Mouse (Mus musculus) gastrocnemius, adult 8-10 months (tissue): ENCODE results near the gene Hcn4. TPM values are rescaled to one million over a fixed set of nuclear protein-coding genes. Genes with fewer than 3 reads are reported as not detected.

Experiments
- DNase-seq, 2 experiments: peaks; one replicate each; pipeline ENCODE4 v3.0.0; 2022; ENCODE audit warnings: low spot score in 2 of 2
- total RNA-seq, 4 experiments: library from RNA; stranded (reverse); gene quantifications; 2 replicates each; pipeline ENCODE4 v1.2.4; 2022

Gene Hcn4
- 1 to 10 TPM; 2.4 to 6.5 (median 4.1) TPM for total RNA-seq

GRCm38 (mm10) chr9:58823139-58823917 lies at the start of gene Hcn4:
Hcn4 (plus strand) TSS chr9:58823412.
- DNase-seq = no peak

GRCm38 (mm10) chr9:58774761-58775160 lies 48.5 kb upstream of the Hcn4 start:
- no peak for DNase-seq

GRCm38 (mm10) chr9:58775363-58775762 lies 47.8 kb upstream of the Hcn4 start:
- no peak for DNase-seq

- DNase-seq = no peak
Measured at GRCm38 (mm10) chr9:58789476-58789875, 33.7 kb upstream of the Hcn4 start.

- no peak for DNase-seq
Measured at GRCm38 (mm10) chr9:58798155-58798554, 25.1 kb upstream of the Hcn4 start.

- no peak for DNase-seq
Measured at GRCm38 (mm10) chr9:58801441-58801840, 21.8 kb upstream of the Hcn4 start.

GRCm38 (mm10) chr9:58802294-58802693 lies 20.9 kb upstream of the Hcn4 start:
- no peak for DNase-seq

GRCm38 (mm10) chr9:58802802-58803201 lies 20.4 kb upstream of the Hcn4 start:
- no peak for DNase-seq

GRCm38 (mm10) chr9:58805601-58806318 lies 17.5 kb upstream of the Hcn4 start:
- DNase-seq = no peak

- DNase-seq = no peak
Measured at GRCm38 (mm10) chr9:58811171-58811570, 12.0 kb upstream of the Hcn4 start.

- DNase-seq = no peak
Measured at GRCm38 (mm10) chr9:58815552-58816260, 7.5 kb upstream of the Hcn4 start.

GRCm38 (mm10) chr9:58816458-58816857 lies 6.8 kb upstream of the Hcn4 start:
- DNase-seq = no peak

GRCm38 (mm10) chr9:58817676-58818075 lies 5.5 kb upstream of the Hcn4 start:
- DNase-seq = no peak

- peak in 1 of 2 experiments; percentile 28 for DNase-seq
Measured at GRCm38 (mm10) chr9:58822431-58823091, 651 bp upstream of the Hcn4 start.

- DNase-seq = no peak
Measured at GRCm38 (mm10) chr9:58823918-58824215, 655 bp downstream of the Hcn4 start.

- DNase-seq = no peak
Measured at GRCm38 (mm10) chr9:58829627-58830026, 6.4 kb downstream of the Hcn4 start.

- DNase-seq = no peak
Measured at GRCm38 (mm10) chr9:58832939-58833338, 9.7 kb downstream of the Hcn4 start.

GRCm38 (mm10) chr9:58837174-58837573 lies 14.0 kb downstream of the Hcn4 start:
- no peak for DNase-seq

GRCm38 (mm10) chr9:58838504-58838903 lies 15.3 kb downstream of the Hcn4 start:
- DNase-seq = no peak

- DNase-seq = no peak
Measured at GRCm38 (mm10) chr9:58841655-58842054, 18.4 kb downstream of the Hcn4 start.

GRCm38 (mm10) chr9:58844597-58844996 lies 21.4 kb downstream of the Hcn4 start:
- DNase-seq = no peak

GRCm38 (mm10) chr9:58847008-58847407 lies 23.8 kb downstream of the Hcn4 start:
- no peak for DNase-seq
